Mouse (Mus musculus): Measurements from ENCODE around the gene Pgf.

The Pgf gene

DNA sequence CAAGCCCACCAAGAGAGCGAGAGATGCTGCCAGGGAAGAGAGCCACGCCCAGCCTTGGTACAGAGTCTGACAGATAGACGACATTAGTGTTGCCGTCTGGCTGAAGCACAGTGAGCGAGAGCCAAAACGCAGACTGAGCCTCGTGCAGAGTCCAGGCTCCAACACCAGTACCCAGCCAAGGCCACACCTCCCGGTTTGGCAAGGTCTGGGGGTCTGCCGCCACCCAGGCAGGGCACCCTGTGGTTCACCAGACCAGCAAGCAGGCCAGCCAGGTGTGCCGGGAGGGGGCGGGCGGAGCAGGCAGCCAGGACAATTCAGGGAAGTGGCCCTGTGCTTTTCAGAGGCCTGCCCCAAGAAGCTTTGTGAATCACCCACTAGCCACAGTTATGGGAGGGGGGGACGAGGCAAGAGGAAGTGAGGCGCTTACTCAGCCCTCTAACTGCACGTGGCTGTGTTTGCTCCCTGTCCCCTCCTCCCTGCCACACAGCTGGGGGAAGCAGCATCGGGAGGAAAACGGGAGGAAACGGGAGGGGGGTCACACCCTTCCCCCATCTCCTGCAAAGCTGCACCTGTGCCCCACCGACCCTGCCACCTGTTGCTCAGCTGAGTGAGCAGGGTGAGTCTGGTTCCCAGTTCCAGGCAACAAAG is 15.0 kb upstream of the Pgf start:
- DNase-seq (ENCODE audit: low spot score in 2 of 2) = peak in 1 of 2 experiments; percentile 67

- no peak for DNase-seq (ENCODE audit: low spot score in 2 of 2)
Observed at GRCm38 (mm10) chr12:85190290-85190689, 12.7 kb upstream of the Pgf start.

DNA sequence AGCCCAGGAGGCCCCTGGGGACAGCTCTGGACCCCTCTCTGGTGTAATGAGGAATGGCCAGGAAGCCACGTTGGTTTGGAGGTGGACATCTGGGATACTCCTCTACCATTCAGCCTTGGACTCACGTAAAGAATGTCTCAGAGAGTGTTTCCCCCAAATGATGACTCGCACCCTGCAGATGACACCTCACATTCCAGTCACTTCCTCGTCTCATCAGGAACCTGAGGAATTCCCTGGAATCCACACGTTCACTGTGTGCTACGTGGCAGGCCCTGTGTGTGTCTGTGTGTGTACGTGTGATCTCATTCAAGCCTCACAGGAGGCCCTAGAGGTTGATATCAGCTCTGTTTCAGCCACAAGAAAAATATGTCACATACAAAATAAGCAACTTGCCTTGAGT is 8.8 kb upstream of the Pgf start:
- no peak for DNase-seq (ENCODE audit: low spot score in 2 of 2)

DNA sequence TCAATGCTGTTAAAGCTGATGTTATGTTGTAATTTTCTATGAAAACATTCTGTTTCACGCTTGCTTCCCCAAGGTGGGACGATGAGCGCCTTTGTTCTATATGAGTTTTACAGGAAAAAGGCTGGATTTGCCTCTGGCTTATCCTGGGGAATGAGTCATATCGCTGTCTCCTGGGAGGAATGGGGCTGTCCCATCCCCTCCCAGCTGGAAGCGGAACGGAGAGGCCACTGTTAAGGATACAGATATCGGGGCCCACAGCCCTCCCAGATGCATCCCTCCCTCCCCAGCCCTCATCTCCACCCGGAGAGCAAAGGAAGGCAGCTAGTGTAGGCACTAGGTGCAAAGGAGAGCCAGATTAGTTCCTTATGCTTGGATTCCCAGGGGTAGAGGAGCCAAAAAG is 8.2 kb upstream of the Pgf start:
- DNase-seq (ENCODE audit: low spot score in 2 of 2) = peak in 1 of 2 experiments; percentile 14

- DNase-seq (ENCODE audit: low spot score in 2 of 2) = no peak
Observed at GRCm38 (mm10) chr12:85184118-85184517, 6.5 kb upstream of the Pgf start.

GRCm38 (mm10) chr12:85182898-85183297 is 5.3 kb upstream of the Pgf start:
- no peak for DNase-seq (ENCODE audit: low spot score in 2 of 2)

DNA sequence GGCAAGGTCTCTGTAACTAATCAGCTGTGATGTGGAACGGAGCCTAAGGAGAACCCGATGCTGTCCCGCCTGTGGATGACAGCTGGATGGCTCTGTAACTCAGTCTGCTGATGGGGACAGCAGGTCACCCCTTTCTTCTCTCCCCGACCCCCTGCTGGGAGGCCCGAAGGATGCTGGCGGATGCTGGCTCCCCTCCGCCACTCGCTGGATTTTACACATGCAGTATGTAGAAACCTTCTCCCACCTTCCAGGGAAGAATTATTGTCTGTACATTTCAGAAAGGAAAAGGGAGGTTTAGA is 4.7 kb upstream of the Pgf start:
- no peak for DNase-seq (ENCODE audit: low spot score in 2 of 2)

- DNase-seq (ENCODE audit: low spot score in 2 of 2) = no peak
Observed at GRCm38 (mm10) chr12:85181475-85182344, 4.1 kb upstream of the Pgf start.

DNA sequence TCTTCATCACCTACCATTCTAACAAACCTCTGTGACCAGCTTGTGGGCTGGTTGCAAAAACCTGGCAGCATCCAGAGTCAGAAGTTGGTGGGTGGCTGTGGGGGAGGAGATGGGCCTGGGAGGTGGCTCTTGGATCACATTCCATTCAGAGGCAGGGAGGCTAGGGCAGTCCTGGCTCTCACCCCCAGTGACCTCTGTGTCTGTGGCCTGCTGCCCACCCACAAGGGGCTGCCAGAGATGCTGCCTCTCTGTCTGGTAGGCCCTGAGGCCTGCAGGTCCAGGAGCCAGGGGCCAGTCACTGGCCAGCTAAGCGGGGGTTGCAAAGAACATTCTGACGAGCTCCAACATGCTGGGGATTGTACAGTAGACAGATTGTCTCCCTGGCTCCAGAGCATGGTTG is 704 bp upstream of the Pgf start:
- DNase-seq (ENCODE audit: low spot score in 2 of 2) = no peak

DNA sequence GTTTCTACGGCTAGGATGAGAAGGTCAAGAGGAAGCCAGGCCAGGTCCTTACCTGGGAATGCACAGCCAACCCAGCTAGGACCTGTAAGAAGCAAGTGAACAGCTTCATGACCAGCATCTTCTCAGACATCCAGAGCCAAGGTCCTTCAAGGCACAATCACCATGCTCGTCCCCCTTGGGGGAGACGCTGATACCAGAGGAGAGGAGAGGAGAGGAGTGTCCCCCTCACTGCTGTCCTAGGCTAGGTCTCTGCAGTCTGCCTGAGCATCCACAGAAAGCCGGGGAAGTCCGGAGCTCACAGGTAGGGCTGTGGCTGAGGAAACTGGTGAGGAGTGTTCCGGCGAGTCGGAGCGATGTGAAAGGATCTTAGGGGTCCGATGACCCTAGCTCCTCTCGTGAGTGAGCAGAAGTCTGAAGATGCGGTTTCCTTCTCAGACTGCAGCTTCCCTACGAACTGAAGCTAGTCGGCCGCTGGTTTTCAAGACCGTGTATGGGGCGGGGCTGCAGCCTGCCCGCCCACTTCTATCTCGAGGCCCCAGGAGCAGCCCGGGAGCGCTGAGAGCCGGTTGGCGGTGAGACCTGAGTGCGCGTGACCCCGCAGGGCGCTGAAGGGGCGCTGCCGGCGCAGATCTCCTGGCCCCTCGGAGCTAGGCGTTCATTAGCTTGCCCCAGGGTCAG is 605 bp downstream of the Pgf start:
- DNase-seq (ENCODE audit: low spot score in 2 of 2) = peak in 1 of 2 experiments; percentile 14

- DNase-seq (ENCODE audit: low spot score in 2 of 2) = peak; percentile 66 to 84
Observed at GRCm38 (mm10) chr12:85175926-85176845, 1.4 kb downstream of the Pgf start.

DNA sequence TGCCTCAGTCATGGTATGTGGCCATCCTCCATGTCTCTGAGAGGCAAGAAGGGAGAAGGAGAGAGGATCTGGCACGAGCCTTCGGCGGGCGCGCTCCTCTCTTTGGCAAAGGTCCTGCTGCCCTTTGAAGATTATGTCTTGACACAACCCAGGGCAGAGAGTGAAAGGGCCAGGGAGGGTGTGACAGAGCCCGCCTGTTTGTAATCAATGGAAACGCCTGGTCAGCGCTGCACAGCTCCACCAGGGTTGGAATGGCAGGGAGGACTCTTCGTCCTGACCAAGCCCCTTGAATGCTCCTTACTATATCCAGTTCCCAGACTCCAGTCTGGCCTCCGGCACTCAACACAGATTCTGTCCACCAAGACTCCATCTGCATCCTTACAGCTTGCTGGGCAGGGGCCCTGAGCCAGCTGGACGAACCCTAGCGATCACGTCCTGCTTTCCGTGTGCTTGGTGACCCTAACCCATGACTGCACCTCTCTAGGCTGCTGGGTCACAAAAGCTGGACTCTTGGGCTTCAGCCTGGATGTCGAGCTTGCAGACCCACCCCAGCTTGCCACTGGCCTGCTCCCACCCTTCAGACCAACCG is 2.4 kb downstream of the Pgf start:
- peak in 1 of 2 experiments; percentile 18 for DNase-seq (ENCODE audit: low spot score in 2 of 2)

DNA sequence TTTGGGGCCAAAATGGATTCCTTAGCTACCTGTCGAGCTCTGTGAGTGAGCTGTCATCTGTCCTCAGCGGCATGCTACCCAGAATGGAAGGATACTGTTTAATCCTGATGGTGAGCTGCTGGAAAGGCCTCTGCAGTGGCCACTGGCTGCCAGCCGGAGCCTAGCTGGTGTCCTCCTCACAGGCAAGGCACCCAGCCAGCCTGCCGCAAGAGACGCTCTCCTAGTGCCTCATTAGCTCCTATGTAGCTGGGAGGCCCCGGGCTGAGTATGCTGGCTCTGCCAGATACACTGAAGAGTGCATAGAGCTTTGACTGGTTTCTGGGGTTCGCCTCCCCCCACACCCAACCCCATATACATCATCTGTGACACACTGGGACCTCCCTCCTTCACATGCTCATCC is 3.6 kb downstream of the Pgf start:
- peak in 1 of 2 experiments; percentile 14 for DNase-seq (ENCODE audit: low spot score in 2 of 2)

DNA sequence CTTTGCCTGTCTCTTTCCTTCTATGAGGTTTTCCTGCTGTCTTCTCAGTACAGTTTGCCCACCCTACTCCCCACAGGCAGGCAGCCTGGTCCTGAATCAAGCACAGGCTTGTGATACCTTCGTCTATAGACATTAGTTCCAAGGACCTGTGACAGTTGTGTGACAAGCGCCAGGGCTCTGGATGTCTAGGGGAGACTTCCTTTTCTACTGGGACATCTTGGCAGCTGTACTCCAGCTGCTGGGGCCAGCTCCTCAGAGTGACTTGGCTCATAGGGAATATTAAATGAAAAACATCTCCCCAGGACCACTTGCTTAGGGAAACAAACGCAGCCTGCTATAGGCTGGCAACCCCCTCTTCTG is 6.7 kb downstream of the Pgf start:
- DNase-seq (ENCODE audit: low spot score in 2 of 2) = no peak

DNA sequence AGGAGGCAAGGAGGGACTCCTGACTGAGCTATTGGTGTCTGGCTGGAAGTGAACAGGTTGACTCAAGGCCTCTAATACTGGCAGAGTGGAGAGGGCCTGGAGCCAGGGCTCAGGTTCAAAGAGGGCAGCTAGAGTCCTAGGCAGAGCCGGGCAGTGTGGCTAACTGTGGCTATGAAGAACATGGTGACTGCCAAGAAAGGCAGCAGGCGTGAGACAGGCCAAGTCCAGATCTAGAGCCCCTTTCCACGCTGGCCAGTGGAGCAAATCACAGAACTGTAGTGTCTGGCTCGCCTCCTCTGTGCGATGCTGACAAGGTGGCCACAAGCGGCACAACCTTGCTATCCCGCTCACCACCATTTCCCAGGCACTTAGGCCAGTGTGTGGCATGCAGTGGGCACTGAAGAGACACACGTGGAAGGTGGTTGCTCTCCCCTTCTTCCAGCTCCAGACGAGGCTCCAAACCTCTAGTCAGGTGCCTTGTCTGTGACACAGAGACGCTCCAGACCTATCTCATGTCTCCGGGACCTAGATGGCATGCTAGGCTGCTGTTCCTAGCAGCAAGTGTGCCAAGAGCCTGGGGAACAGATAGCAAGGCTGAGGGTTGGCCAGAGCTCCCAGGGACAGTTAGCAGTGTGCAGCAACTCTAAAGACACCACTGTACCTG is 7.2 kb downstream of the Pgf start:
- no peak for DNase-seq (ENCODE audit: low spot score in 2 of 2)

GRCm38 (mm10) chr12:85169877-85170276 is 7.7 kb downstream of the Pgf start:
- DNase-seq (ENCODE audit: low spot score in 2 of 2) = no peak

- DNase-seq (ENCODE audit: low spot score in 2 of 2) = peak; percentile 81 to 87
Observed at GRCm38 (mm10) chr12:85169117-85169858, 8.3 kb downstream of the Pgf start.

GRCm38 (mm10) chr12:85166631-85167030 is 11.0 kb downstream of the Pgf start:
- no peak for DNase-seq (ENCODE audit: low spot score in 2 of 2)

DNA sequence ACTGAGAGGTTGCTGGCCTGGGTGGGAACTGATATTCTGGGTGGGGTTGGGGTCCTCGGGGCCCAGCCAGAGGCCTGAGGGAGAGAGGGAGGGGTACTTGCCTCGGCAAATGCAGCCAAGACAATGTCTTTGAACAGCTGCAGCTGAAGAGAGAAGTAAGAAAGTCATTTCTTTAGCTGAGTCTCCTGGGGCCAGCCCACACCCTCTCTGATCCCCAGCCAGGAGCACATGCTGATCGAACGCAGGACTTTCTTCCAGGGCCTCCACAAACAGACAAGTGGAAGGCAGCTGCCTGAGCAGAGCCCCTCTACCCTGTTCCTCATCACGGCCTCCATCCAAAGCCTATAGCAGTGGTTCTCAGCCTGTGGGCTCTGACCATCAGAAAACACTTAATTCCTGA is 12.6 kb downstream of the Pgf start:
- no peak for DNase-seq (ENCODE audit: low spot score in 2 of 2)

DNA sequence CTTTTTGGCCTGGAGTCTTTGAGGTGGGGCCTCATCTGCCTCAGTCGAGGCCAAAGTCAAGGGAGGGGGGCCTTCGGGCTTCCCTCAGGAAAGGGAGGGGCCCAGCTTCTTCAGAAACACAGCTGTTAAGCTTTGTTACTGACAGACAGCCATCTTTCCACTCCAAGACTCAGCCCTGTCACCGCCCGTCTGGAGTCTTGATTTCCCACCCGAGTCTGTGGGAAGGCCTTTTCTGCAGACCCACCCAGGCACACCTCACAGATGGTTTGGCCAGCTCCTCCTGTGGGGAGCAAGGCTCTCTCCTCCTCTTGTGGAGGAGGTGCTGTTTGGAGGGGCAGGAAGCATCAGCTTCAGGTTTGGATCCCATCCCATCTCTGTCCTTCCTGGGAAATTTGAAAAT is 18.0 kb downstream of the Pgf start:
- no peak for DNase-seq (ENCODE audit: low spot score in 2 of 2)
